10 mouse cellular contexts compared by ENCODE assay signal in genomic region chr9:71582771-71583170, GRCm38 (mm10).
"Had no signal": no experiment of that assay in that cellular context is flagged by ENCODE, and none has a peak within 500 bp of the region (broad histone marks: within the 10 kb centered on the region; RNA-seq: fewer than 3 reads in every experiment).

No protein-coding gene starts in this region.

- DNase-seq: kidney, postnatal 25 days; lung, adult 2 months; lung, postnatal 36 days; thymus, postnatal 4 days had no signal

- H3K36me3 ChIP-seq: limb, embryonic 10.5 days; liver, embryonic 15.5 days; midbrain, embryonic 15.5 days; neural tube, embryonic 12.5 days had no signal

- H3K27ac ChIP-seq: left cerebral cortex, adult 2 months; limb, embryonic 10.5 days; liver, embryonic 15.5 days; midbrain, embryonic 15.5 days; neural tube, embryonic 12.5 days; stomach, postnatal 0 days had no signal

- H3K27me3 ChIP-seq: liver, embryonic 15.5 days; midbrain, embryonic 15.5 days; neural tube, embryonic 12.5 days had no signal

- H3K4me3 ChIP-seq: left cerebral cortex, adult 2 months; limb, embryonic 10.5 days; liver, embryonic 15.5 days; midbrain, embryonic 15.5 days; neural tube, embryonic 12.5 days had no signal

- H3K4me1 ChIP-seq: liver, embryonic 15.5 days; midbrain, embryonic 15.5 days; neural tube, embryonic 12.5 days had no signal
